Mouse (Mus musculus): Measurements from ENCODE around the gene Rbbp4. TPM values are rescaled to one million over a fixed set of nuclear protein-coding genes. Genes with fewer than 3 reads are reported as not detected.

Rbbp4 gene
- polyA plus RNA-seq (2012; rRNA removed; ENCODE audit: low replicate concordance) = 18.0 and 32.5 TPM in 2 replicates

GRCm38 (mm10) chr4:129335216-129336074 is at the start of gene Rbbp4, which contains the start of gene Zbtb8os:
TSS of gene Rbbp4 (minus strand) at chr4:129335370.
TSS of gene Zbtb8os (plus strand) at chr4:129335695.

DNA sequence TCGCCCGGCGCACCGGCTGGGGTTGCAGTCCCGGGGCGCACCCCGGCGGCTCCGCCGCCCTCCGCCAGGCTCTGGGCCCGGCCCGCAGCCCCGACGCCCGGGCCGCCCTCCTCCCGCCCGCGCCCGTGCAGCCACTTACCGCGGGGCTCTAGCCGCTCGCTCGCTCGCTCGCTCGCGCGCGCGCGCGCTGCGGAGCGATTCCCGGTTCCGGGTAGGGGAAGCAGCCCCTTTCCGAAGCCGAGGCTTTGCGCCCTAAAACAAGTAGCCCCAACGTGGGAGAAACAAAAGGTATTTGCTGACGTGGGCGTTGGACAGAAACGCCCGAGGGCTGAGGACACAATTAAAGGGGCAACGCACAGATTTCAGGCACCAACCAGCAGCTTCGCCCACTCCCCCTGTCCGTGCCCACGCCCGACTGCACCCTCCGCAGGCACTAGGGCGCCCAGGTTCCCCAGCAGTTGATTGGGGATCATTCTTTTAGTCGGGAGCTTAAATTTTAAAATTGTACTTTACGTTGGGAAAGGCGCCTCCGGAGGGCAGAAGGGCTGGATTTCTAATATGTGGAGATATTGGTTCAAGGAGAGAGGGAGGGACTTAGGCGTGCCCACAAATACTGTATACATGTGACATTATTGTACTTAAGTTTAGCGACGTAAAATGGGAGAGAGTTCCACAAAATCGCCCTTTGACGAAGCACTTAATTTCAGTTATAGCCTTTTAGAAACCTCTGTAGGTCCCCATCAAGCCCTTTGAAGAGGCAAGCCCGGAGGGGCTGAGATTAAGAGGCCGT is 42.6 kb upstream of the Rbbp4 start, which contains the start of gene Zbtb8a:
Zbtb8a (minus strand) TSS at position 516 of the 790 bp plus-strand sequence.

DNA sequence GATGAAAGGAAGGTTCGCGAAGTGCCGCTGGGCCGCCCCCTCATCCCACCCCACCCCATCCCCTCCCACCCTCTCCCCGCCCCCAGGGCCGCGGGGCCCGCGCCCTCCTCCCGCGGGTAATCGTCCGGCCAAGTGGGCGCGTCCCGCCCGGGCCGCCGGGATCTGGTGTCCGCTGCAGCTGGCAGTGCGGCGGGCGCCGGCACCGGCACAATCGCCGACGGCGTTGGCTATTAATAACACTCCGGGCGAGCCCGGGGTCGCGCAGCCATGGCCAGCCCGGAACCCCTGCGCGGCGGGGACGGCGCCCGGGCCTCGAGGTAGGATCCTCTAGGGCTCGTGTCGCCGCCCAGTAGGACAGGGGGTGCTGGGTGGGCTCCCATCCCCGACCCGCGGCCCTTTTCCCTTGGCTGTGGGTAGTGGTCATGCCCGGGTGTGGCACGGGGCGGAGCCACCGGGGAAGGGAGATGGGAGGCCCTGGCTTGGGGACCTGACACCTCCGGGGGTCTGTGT is 47.6 kb downstream of the Rbbp4 start, which contains the start of gene Sync:
Sync (plus strand) TSS at position 146 of the 510 bp plus-strand sequence.

DNA sequence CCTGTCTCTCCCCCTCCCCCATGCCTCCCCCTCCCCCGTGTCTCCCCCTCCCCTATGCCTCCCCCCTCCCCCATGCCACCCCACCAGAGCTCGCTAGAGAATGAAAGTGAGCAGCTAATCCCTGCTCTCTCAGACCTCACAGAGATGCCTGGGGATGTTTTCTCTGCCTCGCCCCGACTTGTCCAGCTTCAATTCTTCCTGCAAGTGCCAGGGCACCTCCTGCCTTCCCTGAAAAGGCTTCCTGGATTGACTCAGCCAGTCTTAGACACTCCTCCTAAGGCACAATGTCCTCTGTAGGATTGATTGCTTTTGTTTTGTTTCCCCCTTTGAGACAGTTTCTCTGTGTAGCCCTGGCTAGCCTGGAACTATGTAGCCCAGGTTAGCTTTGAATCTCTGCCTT is 74.0 kb downstream of the Rbbp4 start, which contains the start of gene C77080:
C77080 (minus strand) TSS at position 209 of the 400 bp plus-strand sequence.

Other genes with a start within 250 kb of the Rbbp4 start
- gene Tmem54, start 229.8 kb downstream of the Rbbp4 start, polyA plus RNA-seq (2012; rRNA removed; ENCODE audit: low replicate concordance) = 13.9 and 16.2 TPM in 2 replicates
- gene Hpca, start 213.3 kb downstream of the Rbbp4 start, polyA plus RNA-seq (2012; rRNA removed; ENCODE audit: low replicate concordance) = 3.0 and 3.8 TPM in 2 replicates
- gene Fndc5, start 198.4 kb downstream of the Rbbp4 start, polyA plus RNA-seq (2012; rRNA removed; ENCODE audit: low replicate concordance) = 1.5 and 9.3 TPM in 2 replicates
- gene S100pbp, start 145.6 kb downstream of the Rbbp4 start, polyA plus RNA-seq (2012; rRNA removed; ENCODE audit: low replicate concordance) = 13.7 and 23.0 TPM in 2 replicates
- gene Yars, start 145.6 kb downstream of the Rbbp4 start, polyA plus RNA-seq (2012; rRNA removed; ENCODE audit: low replicate concordance) = 11.3 and 16.7 TPM in 2 replicates
- gene C77080, start 74.0 kb downstream of the Rbbp4 start, polyA plus RNA-seq (2012; rRNA removed; ENCODE audit: low replicate concordance) = 24.0 and 41.3 TPM in 2 replicates
- gene Sync, start 47.8 kb downstream of the Rbbp4 start, polyA plus RNA-seq (2012; rRNA removed; ENCODE audit: low replicate concordance) = 0.90 and 3.5 TPM in 2 replicates
- 8.7 and 14.4 TPM in 2 replicates for gene Zbtb8os, start 325 bp upstream of the Rbbp4 start, polyA plus RNA-seq (2012; rRNA removed; ENCODE audit: low replicate concordance)
- gene Zbtb8a, start 42.7 kb upstream of the Rbbp4 start, polyA plus RNA-seq (2012; rRNA removed; ENCODE audit: low replicate concordance) = 12.2 and 16.3 TPM in 2 replicates
- 0.49 and 0.75 TPM in 2 replicates for gene Zbtb8b, start 105.5 kb upstream of the Rbbp4 start, polyA plus RNA-seq (2012; rRNA removed; ENCODE audit: low replicate concordance)
- 16.3 and 19.6 TPM in 2 replicates for gene Bsdc1, start 126.2 kb upstream of the Rbbp4 start, polyA plus RNA-seq (2012; rRNA removed; ENCODE audit: low replicate concordance)
- not detected in 2 replicates for gene Tssk3, start 155.7 kb upstream of the Rbbp4 start, polyA plus RNA-seq (2012; rRNA removed; ENCODE audit: low replicate concordance)
- gene Fam229a, start 155.8 kb upstream of the Rbbp4 start, polyA plus RNA-seq (2012; rRNA removed; ENCODE audit: low replicate concordance) = 0.80 TPM in 1 of 2 replicates, not detected in the other
- gene Marcksl1, start 178.2 kb upstream of the Rbbp4 start, polyA plus RNA-seq (2012; rRNA removed; ENCODE audit: low replicate concordance) = 45.2 and 71.8 TPM in 2 replicates
- 48.9 and 65.4 TPM in 2 replicates for gene Hdac1, start 207.3 kb upstream of the Rbbp4 start, polyA plus RNA-seq (2012; rRNA removed; ENCODE audit: low replicate concordance)
- gene Lck, start 238.3 kb upstream of the Rbbp4 start, polyA plus RNA-seq (2012; rRNA removed; ENCODE audit: low replicate concordance) = 83.2 and 90.2 TPM in 2 replicates
- 5.7 and 7.0 TPM in 2 replicates for gene Fam167b, start 243.2 kb upstream of the Rbbp4 start, polyA plus RNA-seq (2012; rRNA removed; ENCODE audit: low replicate concordance)